Mouse (Mus musculus): ENCODE data around the gene Hnrnpll.

DNA sequence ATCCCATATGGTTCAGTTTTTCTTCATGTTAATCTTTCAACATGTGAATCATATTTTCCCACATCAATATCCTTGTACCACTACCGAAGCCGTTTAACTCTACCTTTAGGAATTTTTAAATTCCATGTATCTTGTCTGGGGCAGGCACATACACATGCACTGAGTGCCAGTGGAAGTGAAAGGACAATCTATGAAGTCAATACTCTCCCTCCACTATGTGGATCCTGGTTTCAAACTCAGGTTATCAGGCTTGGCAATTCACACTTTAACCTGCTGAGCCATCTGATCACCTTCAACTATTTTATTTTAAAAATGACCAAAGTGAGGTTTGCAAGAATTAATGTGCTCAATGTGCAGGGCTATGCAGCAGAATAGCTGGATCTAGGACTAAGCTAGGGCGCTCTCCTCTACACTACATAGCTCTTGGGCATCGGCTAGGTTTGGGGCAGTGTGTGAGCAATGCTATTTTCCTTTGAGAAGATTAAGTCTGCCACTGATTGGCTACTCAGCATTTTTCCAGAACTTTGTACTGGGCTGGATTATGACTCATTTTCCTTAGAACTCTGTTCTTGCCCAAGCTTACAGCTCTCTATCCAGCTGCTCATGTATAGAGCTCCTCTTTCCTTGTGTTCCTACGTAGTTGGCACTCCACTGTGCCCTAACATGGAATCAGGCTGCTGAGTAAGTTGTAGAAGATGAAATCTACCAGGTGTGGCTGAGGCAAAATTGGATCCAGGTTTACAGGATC is 35.8 kb downstream of the Hnrnpll start:
- TF ChIP-seq TAL1 (IDR thresholded peaks at IDR 0.05; ENCODE audit: low read length) = no peak
- no peak for TF ChIP-seq GATA1 (IDR thresholded peaks at IDR 0.05; ENCODE audit: low read length)
